Mouse (Mus musculus) hindbrain, embryonic 12.5 days (tissue): ENCODE data around the gene Spin1. TPM values are rescaled to one million over a fixed set of nuclear protein-coding genes. Genes with fewer than 3 reads are reported as not detected.
"Not testable (repeated sequence)": the region's sequence is repeated elsewhere in the genome, so short reads cannot be mapped to it uniquely, and the experiment has no call there.

Experiments used
- ATAC-seq: fragments of 200-750 bp; cut with Nextera tagmentation; 2 replicates; pipeline ENCODE4 v1.8.0; 2017; ENCODE audit warnings: moderate TSS enrichment; ENCODE audit not compliant: low FRiP score
- H3K27ac ChIP-seq: fragments of 300-500 bp; sonication (generic); 2 replicates; pipeline ENCODE4 v1.5.1; 2016; ENCODE audit warnings: mild to moderate bottlenecking
- H3K27me3 ChIP-seq: fragments of 300-500 bp; sonication (generic); 2 replicates; pipeline ENCODE4 v1.6.1; 2016; ENCODE audit warnings: mild to moderate bottlenecking
- H3K36me3 ChIP-seq: fragments of 300-500 bp; sonication (generic); 2 replicates; pipeline ENCODE4 v1.6.1; 2016; ENCODE audit warnings: mild to moderate bottlenecking
- H3K4me1 ChIP-seq: fragments of 300-500 bp; sonication (generic); 2 replicates; pipeline ENCODE4 v1.6.1; 2016
- H3K4me2 ChIP-seq: fragments of 300-500 bp; sonication (generic); replicated peaks from 2 replicates; pipeline ENCODE4 v1.6.1; 2016; ENCODE audit warnings: mild to moderate bottlenecking
- H3K4me3 ChIP-seq: fragments of 300-500 bp; sonication (generic); 2 replicates; pipeline ENCODE4 v1.5.1; 2016; ENCODE audit warnings: mild to moderate bottlenecking
- H3K9ac ChIP-seq: fragments of 300-500 bp; sonication (generic); 2 replicates; pipeline ENCODE4 v1.6.1; 2016; ENCODE audit warnings: mild to moderate bottlenecking, moderate library complexity
- H3K9me3 ChIP-seq: fragments of 300-500 bp; sonication (generic); replicated peaks from 2 replicates; pipeline ENCODE4 v1.6.1; 2016; ENCODE audit warnings: mild to moderate bottlenecking
- WGBS: fragments of 180-500 bp; shearing (Covaris S2); methylation state at CpG from one replicate; pipeline ENCODE4 v1.1.7; 2016; 5-methylcytosine and 5-hydroxymethylcytosine counted together
- polyA plus RNA-seq: library from polyadenylated mRNA; unstranded; fragments of >200 nt; fragmentation: Nextera tagmentation; extraction: Ambion mirVana; gene quantifications from 2 replicates; pipeline ENCODE4 v1.2.1, GENCODE M21; 2016

Gene Spin1
- polyA plus RNA-seq, 1 experiment from 2014 or later, result 129 TPM

- Histone ChIP-seq H3K36me3 (peaks cover 7% of the 10 kb centered on the region), H3K9me3 (peaks cover 6% of the 10 kb centered on the region; the same call in 1 of the 2 replicates), H3K27ac (peak overlapping the region; percentile 95), H3K27me3 (no peaks in the 10 kb centered on the region), H3K9ac (peak overlapping the region; percentile 88), H3K4me1 (peaks cover 12% of the 10 kb centered on the region), H3K4me2 (peak overlapping the region; percentile 56), H3K4me3 (peak overlapping the region; percentile 88)
- 1% methylated on average over 69 of the region's 89 CpGs for whole genome bisulfite sequencing
- peak; percentile 71 for ATAC-seq
These were observed 516 bp downstream of the Spin1 start for GRCm38 (mm10) chr13:51101016-51101776.

DNA sequence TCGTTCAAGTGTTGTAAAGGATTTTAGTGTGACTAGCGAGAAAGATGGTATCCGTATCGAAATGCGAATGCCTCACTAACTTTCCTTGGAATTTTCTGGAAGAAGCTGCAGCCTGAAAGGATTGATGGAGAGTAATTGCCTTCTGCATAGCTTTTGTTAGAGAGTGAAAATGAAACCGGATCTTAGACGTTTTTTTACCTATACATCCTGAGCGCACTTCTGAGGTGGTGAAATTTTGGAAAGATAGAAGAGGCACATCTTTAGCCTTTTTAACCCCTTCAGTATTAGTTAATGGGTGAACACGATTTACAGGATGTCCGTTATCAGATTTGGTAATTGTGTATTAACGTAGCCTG, 1.1 kb downstream of the Spin1 start:
- peaks cover 6% of the 10 kb centered on the region; the same call in 1 of the 2 replicates for H3K9me3 ChIP-seq
- H3K4me2 ChIP-seq, result peak overlapping the region; percentile 56
- no peaks in the 10 kb centered on the region for H3K27me3 ChIP-seq
- H3K4me1 ChIP-seq, result peaks cover 12% of the 10 kb centered on the region
- 37% methylated on average over 11 of the region's 11 CpGs for WGBS
- no peak for ATAC-seq
- H3K36me3 ChIP-seq, result peaks cover 7% of the 10 kb centered on the region
- peak overlapping the region; percentile 88 for H3K4me3 ChIP-seq
- H3K9ac ChIP-seq, result peak overlapping the region; percentile 88
- peak overlapping the region; percentile 95 for H3K27ac ChIP-seq

GRCm38 (mm10) chr13:51103111-51103725, 2.5 kb downstream of the Spin1 start:
- Histone ChIP-seq H3K4me2 (peak overlapping the region; percentile 56; the same call in 1 of the 2 replicates), H3K27ac (no peak overlapping the region), H3K9ac (no peak overlapping the region), H3K4me1 (peaks cover 12% of the 10 kb centered on the region), H3K36me3 (peaks cover 7% of the 10 kb centered on the region), H3K9me3 (peaks cover 10% of the 10 kb centered on the region; the same call in 1 of the 2 replicates), H3K27me3 (no peaks in the 10 kb centered on the region), H3K4me3 (peak overlapping the region; percentile 88; the same call in 1 of the 2 replicates)
- 87% methylated on average over 9 of the region's 9 CpGs for WGBS
- ATAC-seq, result no peak

GRCm38 (mm10) chr13:51103861-51104650, 3.4 kb downstream of the Spin1 start:
- Histone ChIP-seq H3K4me3 (no peak overlapping the region), H3K9ac (no peak overlapping the region), H3K9me3 (peaks cover 14% of the 10 kb centered on the region; the same call in 1 of the 2 replicates), H3K27me3 (no peaks in the 10 kb centered on the region), H3K36me3 (peaks cover 7% of the 10 kb centered on the region), H3K27ac (no peak overlapping the region), H3K4me1 (peaks cover 8% of the 10 kb centered on the region), H3K4me2 (no peak overlapping the region)
- whole genome bisulfite sequencing, result 95% methylated on average over 9 of the region's 9 CpGs
- ATAC-seq, result no peak

GRCm38 (mm10) chr13:51105861-51106655, 5.4 kb downstream of the Spin1 start:
- Histone ChIP-seq H3K9me3 (peaks cover 33% of the 10 kb centered on the region), H3K4me3 (no peak overlapping the region), H3K9ac (no peak overlapping the region), H3K4me1 (peaks cover 8% of the 10 kb centered on the region), H3K27me3 (no peaks in the 10 kb centered on the region), H3K27ac (no peak overlapping the region), H3K4me2 (no peak overlapping the region), H3K36me3 (peaks cover 20% of the 10 kb centered on the region)
- WGBS, result 96% methylated on average over 3 of the region's 3 CpGs
- ATAC-seq, result no peak

- H3K36me3 ChIP-seq, result peaks cover 20% of the 10 kb centered on the region
- H3K27me3 ChIP-seq, result no peaks in the 10 kb centered on the region
- H3K9ac ChIP-seq, result no peak overlapping the region
- H3K9me3 ChIP-seq, result peaks cover 37% of the 10 kb centered on the region
- no peak overlapping the region for H3K4me2 ChIP-seq
- no peak for ATAC-seq
- H3K4me1 ChIP-seq, result peaks cover 8% of the 10 kb centered on the region
- H3K27ac ChIP-seq, result no peak overlapping the region
- no peak overlapping the region for H3K4me3 ChIP-seq
- WGBS, result 85% methylated on average over 4 of the region's 4 CpGs
These were observed 6.1 kb downstream of the Spin1 start for GRCm38 (mm10) chr13:51106816-51107215.

- 97% methylated on average over 2 of the region's 2 CpGs for WGBS
- Histone ChIP-seq H3K36me3 (peaks cover 28% of the 10 kb centered on the region), H3K9me3 (peaks cover 36% of the 10 kb centered on the region), H3K27ac (no peak overlapping the region), H3K4me2 (no peak overlapping the region), H3K4me1 (no peaks in the 10 kb centered on the region), H3K4me3 (no peak overlapping the region), H3K9ac (no peak overlapping the region), H3K27me3 (no peaks in the 10 kb centered on the region)
- no peak for ATAC-seq
These were observed 8.8 kb downstream of the Spin1 start for GRCm38 (mm10) chr13:51109517-51109916.

GRCm38 (mm10) chr13:51114398-51114797, 13.7 kb downstream of the Spin1 start:
- peaks cover 25% of the 10 kb centered on the region for H3K9me3 ChIP-seq
- not testable (repeated sequence) for H3K9ac ChIP-seq, H3K27me3 ChIP-seq, ATAC-seq, H3K4me3 ChIP-seq, H3K27ac ChIP-seq, H3K4me2 ChIP-seq
- H3K4me1 ChIP-seq, result peaks cover 11% of the 10 kb centered on the region
- peaks cover 28% of the 10 kb centered on the region for H3K36me3 ChIP-seq
- 83% methylated on average over 4 of the region's 4 CpGs for WGBS

GRCm38 (mm10) chr13:51115762-51116161, 15.1 kb downstream of the Spin1 start:
- ATAC-seq, result no peak
- WGBS, result 75% methylated on average over 3 of the region's 3 CpGs

DNA sequence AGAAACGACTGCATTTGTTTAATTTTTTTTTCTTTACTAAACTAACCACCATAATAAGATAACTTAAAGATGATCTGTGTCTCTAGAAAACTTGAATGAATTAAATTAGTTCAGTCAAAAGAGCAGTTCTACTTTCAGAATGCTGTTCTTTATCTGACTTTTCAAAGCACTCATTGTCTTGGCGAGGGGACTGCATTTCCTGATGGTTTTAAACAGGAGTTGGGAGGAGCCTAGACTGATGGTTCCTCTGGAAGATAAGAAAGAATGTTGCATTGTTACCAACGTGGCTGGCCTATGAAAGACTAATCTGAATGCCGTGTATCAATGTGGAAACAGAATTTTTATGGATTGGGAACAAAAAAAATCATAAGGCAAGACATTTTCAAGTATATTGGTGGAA, 20.1 kb downstream of the Spin1 start:
- H3K4me1 ChIP-seq, result peaks cover 43% of the 10 kb centered on the region

More at GRCm38 (mm10) chr13:51115762-51116161, 15.1 kb downstream of the Spin1 start:
- H3K36me3 ChIP-seq, result peaks cover 15% of the 10 kb centered on the region
- no peak overlapping the region for H3K9ac ChIP-seq
- H3K27ac ChIP-seq, result no peak overlapping the region
- H3K27me3 ChIP-seq, result no peaks in the 10 kb centered on the region
- peaks cover 25% of the 10 kb centered on the region for H3K4me1 ChIP-seq
- H3K4me3 ChIP-seq, result no peak overlapping the region
- peaks cover 11% of the 10 kb centered on the region for H3K9me3 ChIP-seq
- no peak overlapping the region for H3K4me2 ChIP-seq

DNA sequence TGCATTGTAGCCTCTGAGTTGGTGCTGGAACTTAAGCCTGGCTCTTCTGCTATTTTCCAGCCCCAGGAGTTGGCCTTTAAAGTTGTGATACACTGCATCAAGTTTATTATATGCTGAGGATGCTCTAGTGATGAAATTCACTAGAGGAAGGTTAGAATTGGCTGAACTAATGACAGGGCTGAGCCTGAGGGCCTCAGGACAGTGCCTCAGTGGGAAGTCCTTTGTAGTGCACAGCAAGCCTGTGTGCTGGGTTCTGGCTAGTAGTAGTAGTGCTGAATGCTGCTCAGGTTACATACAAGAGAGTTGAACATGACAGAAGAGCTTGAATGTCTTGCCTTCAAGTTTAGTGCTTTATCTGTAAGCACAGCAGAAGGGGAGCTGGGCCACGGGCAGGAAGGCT, 21.3 kb downstream of the Spin1 start:
- Histone ChIP-seq H3K4me1 (peaks cover 47% of the 10 kb centered on the region), H3K27ac (no peak overlapping the region), H3K9ac (no peak overlapping the region), H3K4me2 (no peak overlapping the region), H3K9me3 (no peaks in the 10 kb centered on the region), H3K27me3 (no peaks in the 10 kb centered on the region), H3K36me3 (no peaks in the 10 kb centered on the region), H3K4me3 (no peak overlapping the region)
- no peak for ATAC-seq
- WGBS, result 32% methylated on average over 1 of the region's 1 CpGs

More for the DNA sequence above, 20.1 kb downstream of the Spin1 start:
- Histone ChIP-seq H3K4me3 (no peak overlapping the region), H3K9ac (no peak overlapping the region), H3K27me3 (no peaks in the 10 kb centered on the region), H3K4me2 (no peak overlapping the region), H3K36me3 (no peaks in the 10 kb centered on the region), H3K9me3 (no peaks in the 10 kb centered on the region), H3K27ac (peak overlapping the region; percentile 23; the same call in 1 of the 2 replicates)
- WGBS, result 17% methylated on average over 4 of the region's 4 CpGs
- no peak for ATAC-seq
